Mouse (Mus musculus) frontal cortex, postnatal 25 days (tissue): ENCODE data around the gene Opcml.

ENCODE experiments used
- DNase-seq, 2 experiments: peaks; one replicate each; pipeline ENCODE4 v3.0.0; 2022; ENCODE audit warnings: low spot score in 2 of 2

The Opcml gene

GRCm38 (mm10) chr9:27830519-27830918, 39.9 kb downstream of the Opcml start:
- no peak for DNase-seq

GRCm38 (mm10) chr9:27842806-27843205, 52.2 kb downstream of the Opcml start:
- DNase-seq = no peak

- no peak for DNase-seq
Measured at GRCm38 (mm10) chr9:27871624-27872023, 81.0 kb downstream of the Opcml start.

GRCm38 (mm10) chr9:27889636-27890035, 99.1 kb downstream of the Opcml start:
- no peak for DNase-seq

GRCm38 (mm10) chr9:27917250-27917649, 126.7 kb downstream of the Opcml start:
- no peak for DNase-seq

- DNase-seq = no peak
Measured at GRCm38 (mm10) chr9:27923495-27923894, 132.9 kb downstream of the Opcml start.

- DNase-seq = no peak
Measured at GRCm38 (mm10) chr9:27923945-27924825, 133.6 kb downstream of the Opcml start.

- DNase-seq = no peak
Measured at GRCm38 (mm10) chr9:27925650-27926049, 135.1 kb downstream of the Opcml start.

GRCm38 (mm10) chr9:27937253-27937652, 146.7 kb downstream of the Opcml start:
- no peak for DNase-seq

- no peak for DNase-seq
Measured at GRCm38 (mm10) chr9:27937660-27938059, 147.1 kb downstream of the Opcml start.

GRCm38 (mm10) chr9:27945323-27946010, 154.9 kb downstream of the Opcml start:
- DNase-seq = no peak

- no peak for DNase-seq
Measured at GRCm38 (mm10) chr9:27951110-27951509, 160.5 kb downstream of the Opcml start.

- no peak for DNase-seq
Measured at GRCm38 (mm10) chr9:27961682-27962081, 171.1 kb downstream of the Opcml start.

- DNase-seq = no peak
Measured at GRCm38 (mm10) chr9:27963385-27963784, 172.8 kb downstream of the Opcml start.

GRCm38 (mm10) chr9:27964902-27965550, 174.5 kb downstream of the Opcml start:
- no peak for DNase-seq

- no peak for DNase-seq
Measured at GRCm38 (mm10) chr9:27968266-27968665, 177.7 kb downstream of the Opcml start.

GRCm38 (mm10) chr9:27972293-27972692, 181.7 kb downstream of the Opcml start:
- no peak for DNase-seq

- DNase-seq = no peak
Measured at GRCm38 (mm10) chr9:27982576-27982975, 192.0 kb downstream of the Opcml start.

GRCm38 (mm10) chr9:27986604-27987588, 196.3 kb downstream of the Opcml start:
- no peak for DNase-seq

GRCm38 (mm10) chr9:27991611-27992010, 201.0 kb downstream of the Opcml start:
- no peak for DNase-seq

- no peak for DNase-seq
Measured at GRCm38 (mm10) chr9:27996536-27996935, 206.0 kb downstream of the Opcml start.
